Mouse (Mus musculus): ENCODE measurements around the gene Iqsec1. TPM values are rescaled to one million over a fixed set of nuclear protein-coding genes. Genes with fewer than 3 reads are reported as not detected.

Iqsec1 gene
- polyA plus RNA-seq, 1 experiment from 2014 or later = 15.8 TPM

DNA sequence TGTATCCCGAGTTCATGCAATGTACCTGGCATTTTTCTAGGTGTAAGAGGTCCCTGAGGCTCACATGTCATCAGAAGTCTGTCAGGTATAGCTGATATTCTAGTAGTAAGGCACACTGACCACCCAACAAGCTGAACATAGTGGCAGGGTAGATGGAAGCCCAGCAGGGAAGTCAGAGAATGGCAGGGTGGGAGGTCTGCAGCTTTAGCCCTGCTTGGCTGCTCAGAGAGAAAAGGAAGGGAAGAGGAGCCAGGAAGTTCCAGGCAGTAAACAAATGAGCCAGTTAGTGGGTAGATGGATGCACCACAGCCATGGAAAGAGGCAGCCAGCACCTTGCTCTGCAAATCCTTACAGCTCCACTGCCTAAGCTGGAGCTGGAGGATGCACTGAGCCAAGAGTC, 181.7 kb downstream of the Iqsec1 start:
- 81% methylated on average over 1 of the region's 1 CpGs for WGBS
- Histone ChIP-seq H3K4me1 (peaks cover 45% of the 10 kb centered on the region), H3K9ac (no peak overlapping the region), H3K27ac (no peak overlapping the region), H3K36me3 (no peaks in the 10 kb centered on the region), H3K4me3 (no peak overlapping the region), H3K4me2 (replicated peaks) (no peak overlapping the region), H3K9me3 (replicated peaks) (no peaks in the 10 kb centered on the region), H3K27me3 (no peaks in the 10 kb centered on the region)
- ATAC-seq (ENCODE audit: low FRiP score) = no peak

DNA sequence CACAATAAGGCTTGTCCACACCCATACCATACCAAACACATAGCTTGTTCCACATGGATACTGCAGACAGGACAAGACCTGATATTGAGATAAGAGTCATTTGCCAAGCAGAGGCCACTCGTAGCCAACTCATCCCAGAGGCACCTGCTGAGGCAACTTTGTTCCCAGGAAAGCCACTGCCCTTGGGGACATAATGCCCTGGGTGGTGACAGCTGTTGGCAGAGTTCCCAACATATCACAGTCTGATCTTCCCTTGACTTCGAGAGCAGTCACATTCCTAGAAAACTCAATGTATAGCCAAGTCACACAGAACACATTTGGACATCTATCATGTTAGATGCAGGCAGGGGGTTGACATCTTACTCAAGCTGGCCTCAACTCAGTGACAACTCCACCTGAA, 183.4 kb downstream of the Iqsec1 start:
- H3K9ac ChIP-seq = no peak overlapping the region
- H3K4me2 ChIP-seq (replicated peaks) = no peak overlapping the region
- ATAC-seq (ENCODE audit: low FRiP score) = no peak
- 57% methylated on average over 2 of the region's 2 CpGs for WGBS
- no peak overlapping the region for H3K27ac ChIP-seq
- no peaks in the 10 kb centered on the region for H3K9me3 ChIP-seq (replicated peaks)
- no peaks in the 10 kb centered on the region for H3K27me3 ChIP-seq
- H3K4me1 ChIP-seq = peaks cover 36% of the 10 kb centered on the region
- H3K4me3 ChIP-seq = no peak overlapping the region
- H3K36me3 ChIP-seq = no peaks in the 10 kb centered on the region

- ATAC-seq (ENCODE audit: low FRiP score) = no peak
- peaks cover 32% of the 10 kb centered on the region for H3K4me1 ChIP-seq
Observed at GRCm38 (mm10) chr6:90804646-90805045, 183.8 kb downstream of the Iqsec1 start.

DNA sequence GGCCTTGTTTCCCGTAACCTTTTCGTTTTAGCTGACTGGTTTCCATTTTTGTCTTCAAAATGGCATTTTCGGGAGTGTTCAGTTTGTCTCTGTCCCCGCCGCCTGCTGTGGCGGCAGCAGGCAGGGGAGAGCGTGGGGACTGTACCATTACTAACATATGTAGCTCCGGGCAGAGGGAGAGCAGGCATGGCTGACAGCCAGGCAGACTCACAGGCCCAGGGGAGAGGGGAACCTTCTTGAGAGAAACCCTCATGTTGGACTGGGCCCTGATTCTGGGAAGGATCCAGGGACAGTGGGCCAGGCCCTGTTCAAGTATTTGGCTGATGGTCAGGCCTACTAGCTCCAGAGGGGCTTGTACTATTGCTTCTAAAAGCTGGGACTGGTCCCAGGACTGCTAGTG, 185.9 kb downstream of the Iqsec1 start:
- ATAC-seq (ENCODE audit: low FRiP score) = no peak
- WGBS = 56% methylated on average over 8 of the region's 8 CpGs
- no peaks in the 10 kb centered on the region for H3K27me3 ChIP-seq

More at GRCm38 (mm10) chr6:90804646-90805045, 183.8 kb downstream of the Iqsec1 start:
- H3K4me2 ChIP-seq (replicated peaks) = no peak overlapping the region
- H3K9ac ChIP-seq = no peak overlapping the region
- H3K4me3 ChIP-seq = no peak overlapping the region
- no peaks in the 10 kb centered on the region for H3K9me3 ChIP-seq (replicated peaks)
- H3K36me3 ChIP-seq = no peaks in the 10 kb centered on the region
- H3K27ac ChIP-seq = no peak overlapping the region
- H3K27me3 ChIP-seq = no peaks in the 10 kb centered on the region

GRCm38 (mm10) chr6:90802058-90802457, 186.4 kb downstream of the Iqsec1 start:
- ATAC-seq (ENCODE audit: low FRiP score) = no peak
- no peaks in the 10 kb centered on the region for H3K9me3 ChIP-seq (replicated peaks)
- H3K4me3 ChIP-seq = no peak overlapping the region
- WGBS = 60% methylated on average over 3 of the region's 3 CpGs
- H3K36me3 ChIP-seq = no peaks in the 10 kb centered on the region
- H3K9ac ChIP-seq = no peak overlapping the region
- H3K4me2 ChIP-seq (replicated peaks) = no peak overlapping the region
- H3K4me1 ChIP-seq = peaks cover 6% of the 10 kb centered on the region
- H3K27me3 ChIP-seq = no peaks in the 10 kb centered on the region
- H3K27ac ChIP-seq = 0 out of 2 replicates have a peak overlapping the region, but pooled peaks have one; percentile 19

More for the DNA sequence above, 185.9 kb downstream of the Iqsec1 start:
- Histone ChIP-seq H3K4me2 (replicated peaks) (no peak overlapping the region), H3K27ac (peak overlapping the region; percentile 19; the same call in 1 of the 2 replicates), H3K9me3 (replicated peaks) (no peaks in the 10 kb centered on the region), H3K36me3 (no peaks in the 10 kb centered on the region), H3K4me1 (peaks cover 11% of the 10 kb centered on the region), H3K9ac (no peak overlapping the region), H3K4me3 (no peak overlapping the region)

GRCm38 (mm10) chr6:90800825-90801224, 187.7 kb downstream of the Iqsec1 start:
- Histone ChIP-seq H3K4me1 (no peaks in the 10 kb centered on the region; the same call in 1 of the 2 replicates), H3K9me3 (replicated peaks) (no peaks in the 10 kb centered on the region), H3K27ac (no peak overlapping the region), H3K36me3 (no peaks in the 10 kb centered on the region), H3K4me2 (replicated peaks) (no peak overlapping the region), H3K4me3 (no peak overlapping the region), H3K27me3 (no peaks in the 10 kb centered on the region), H3K9ac (no peak overlapping the region)
- no peak for ATAC-seq (ENCODE audit: low FRiP score)
- WGBS = 98% methylated on average over 2 of the region's 2 CpGs

DNA sequence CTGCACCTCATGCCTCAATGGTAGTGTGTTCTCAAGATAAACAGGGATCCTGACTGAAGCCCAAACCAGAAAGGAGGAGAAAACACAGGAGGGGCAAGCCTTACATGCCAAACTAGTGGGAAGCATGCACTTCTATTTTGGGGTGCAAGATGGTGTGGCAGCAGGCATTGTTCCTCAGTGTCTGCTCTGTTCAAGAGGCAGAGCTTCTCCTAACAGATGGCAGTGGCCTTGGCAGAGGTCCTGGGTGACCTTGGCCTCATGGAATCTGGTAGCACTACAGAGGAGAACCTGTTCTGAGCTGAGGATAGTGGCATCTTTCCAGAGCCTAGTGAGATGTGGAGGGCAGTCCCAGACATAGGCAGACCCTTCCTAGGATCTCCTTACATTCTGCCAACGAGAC, 189.4 kb downstream of the Iqsec1 start:
- no peaks in the 10 kb centered on the region for H3K36me3 ChIP-seq
- 94% methylated on average over 1 of the region's 1 CpGs for WGBS
- H3K4me3 ChIP-seq = no peak overlapping the region
- H3K4me2 ChIP-seq (replicated peaks) = no peak overlapping the region
- H3K9ac ChIP-seq = no peak overlapping the region
- no peaks in the 10 kb centered on the region for H3K9me3 ChIP-seq (replicated peaks)
- H3K4me1 ChIP-seq = no peaks in the 10 kb centered on the region; the same call in 1 of the 2 replicates
- H3K27me3 ChIP-seq = no peaks in the 10 kb centered on the region
- no peak for ATAC-seq (ENCODE audit: low FRiP score)
- H3K27ac ChIP-seq = no peak overlapping the region

DNA sequence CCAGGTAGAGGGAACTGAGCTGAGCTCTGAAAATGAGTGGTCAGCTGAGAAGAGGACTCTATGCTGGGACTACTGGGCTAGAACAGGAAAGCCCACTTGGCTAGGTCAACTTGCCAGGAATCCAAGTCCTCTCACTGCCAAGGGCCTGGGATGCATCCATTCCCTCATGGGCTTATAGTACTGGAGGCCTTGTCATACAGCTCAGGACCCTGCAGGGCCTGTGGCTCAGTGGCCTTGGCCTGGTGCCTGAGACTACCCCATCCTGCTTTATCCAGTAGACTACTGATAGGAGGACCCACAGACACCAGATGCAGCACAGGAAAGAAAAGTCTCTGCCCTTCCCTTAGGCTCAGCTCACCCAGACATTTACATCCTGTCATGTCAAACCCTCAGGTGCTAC, 190.3 kb downstream of the Iqsec1 start:
- no peak overlapping the region for H3K9ac ChIP-seq
- H3K4me3 ChIP-seq = no peak overlapping the region
- H3K27ac ChIP-seq = no peak overlapping the region
- no peaks in the 10 kb centered on the region; the same call in 1 of the 2 replicates for H3K4me1 ChIP-seq
- H3K4me2 ChIP-seq (replicated peaks) = no peak overlapping the region
- no peaks in the 10 kb centered on the region for H3K9me3 ChIP-seq (replicated peaks)
- no peaks in the 10 kb centered on the region for H3K36me3 ChIP-seq
- no peak for ATAC-seq (ENCODE audit: low FRiP score)
- no peaks in the 10 kb centered on the region for H3K27me3 ChIP-seq

GRCm38 (mm10) chr6:90796902-90797596, 191.4 kb downstream of the Iqsec1 start:
- H3K9ac ChIP-seq = no peak overlapping the region
- no peak overlapping the region for H3K4me2 ChIP-seq (replicated peaks)
- 92% methylated on average over 2 of the region's 2 CpGs for WGBS
- H3K4me3 ChIP-seq = no peak overlapping the region
- H3K36me3 ChIP-seq = no peaks in the 10 kb centered on the region
- no peak for ATAC-seq (ENCODE audit: low FRiP score)
- H3K9me3 ChIP-seq (replicated peaks) = no peaks in the 10 kb centered on the region
- H3K27me3 ChIP-seq = no peaks in the 10 kb centered on the region
- no peaks in the 10 kb centered on the region; the same call in 1 of the 2 replicates for H3K4me1 ChIP-seq
- no peak overlapping the region for H3K27ac ChIP-seq

GRCm38 (mm10) chr6:90790901-90791300, 197.6 kb downstream of the Iqsec1 start:
- peaks cover 16% of the 10 kb centered on the region for H3K4me1 ChIP-seq
- no peak overlapping the region for H3K4me2 ChIP-seq (replicated peaks)
- H3K9ac ChIP-seq = no peak overlapping the region
- H3K9me3 ChIP-seq (replicated peaks) = no peaks in the 10 kb centered on the region
- no peak overlapping the region for H3K4me3 ChIP-seq
- ATAC-seq (ENCODE audit: low FRiP score) = no peak
- H3K27me3 ChIP-seq = no peaks in the 10 kb centered on the region
- H3K36me3 ChIP-seq = no peaks in the 10 kb centered on the region
- H3K27ac ChIP-seq = no peak overlapping the region

DNA sequence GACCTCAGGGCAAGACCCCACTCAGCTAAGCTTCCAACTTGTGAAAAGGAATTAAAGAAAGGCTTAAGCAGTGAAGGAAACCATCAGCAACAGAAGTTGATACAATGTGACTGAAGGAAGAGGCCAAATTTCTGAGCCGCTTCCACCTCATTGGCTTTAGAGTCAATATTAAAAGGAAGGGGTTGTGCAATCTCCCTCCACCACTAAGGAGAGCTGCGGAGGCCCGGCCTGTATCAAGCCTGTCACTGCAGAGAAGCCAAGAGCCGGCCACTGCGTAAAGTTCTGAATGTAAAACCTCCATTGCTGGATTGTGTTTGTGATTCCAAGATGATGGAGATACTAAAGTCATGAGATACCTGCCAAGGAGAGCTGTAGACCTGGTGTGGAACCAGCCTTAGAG, 199.0 kb downstream of the Iqsec1 start:
- H3K9me3 ChIP-seq (replicated peaks) = no peaks in the 10 kb centered on the region
- H3K4me2 ChIP-seq (replicated peaks) = no peak overlapping the region
- WGBS = 69% methylated on average over 5 of the region's 5 CpGs
- ATAC-seq (ENCODE audit: low FRiP score) = no peak
- no peak overlapping the region for H3K9ac ChIP-seq
- H3K36me3 ChIP-seq = no peaks in the 10 kb centered on the region
- no peaks in the 10 kb centered on the region for H3K27me3 ChIP-seq
- H3K27ac ChIP-seq = no peak overlapping the region
- H3K4me3 ChIP-seq = no peak overlapping the region
- peaks cover 24% of the 10 kb centered on the region for H3K4me1 ChIP-seq

DNA sequence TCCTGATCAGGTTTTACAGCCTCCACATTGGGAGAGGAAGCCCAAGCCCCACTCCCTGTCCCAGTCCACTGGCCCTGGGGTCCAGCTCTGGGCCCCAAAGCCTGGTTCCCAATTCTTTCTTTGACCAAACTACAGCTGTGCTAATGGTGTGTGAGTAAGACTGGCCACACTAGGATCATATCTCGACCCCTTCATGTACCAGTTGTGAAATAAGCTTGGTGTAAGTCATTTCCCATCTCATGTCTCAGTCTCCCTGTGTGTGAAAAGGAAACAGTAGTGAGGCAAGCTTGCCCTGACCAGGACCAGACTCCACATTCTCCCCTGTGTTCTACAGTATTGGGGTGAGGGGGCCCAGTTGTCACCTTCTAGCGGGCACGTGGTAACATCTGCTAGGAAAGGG, 200.9 kb downstream of the Iqsec1 start:
- ATAC-seq (ENCODE audit: low FRiP score) = no peak
- H3K4me3 ChIP-seq = no peak overlapping the region
- no peaks in the 10 kb centered on the region for H3K36me3 ChIP-seq
- no peaks in the 10 kb centered on the region for H3K9me3 ChIP-seq (replicated peaks)
- no peak overlapping the region for H3K4me2 ChIP-seq (replicated peaks)
- no peak overlapping the region for H3K9ac ChIP-seq
- H3K27ac ChIP-seq = peak overlapping the region; percentile 75; the same call in 1 of the 2 replicates
- H3K27me3 ChIP-seq = no peaks in the 10 kb centered on the region
- H3K4me1 ChIP-seq = peaks cover 44% of the 10 kb centered on the region
- 92% methylated on average over 3 of the region's 3 CpGs for whole genome bisulfite sequencing

DNA sequence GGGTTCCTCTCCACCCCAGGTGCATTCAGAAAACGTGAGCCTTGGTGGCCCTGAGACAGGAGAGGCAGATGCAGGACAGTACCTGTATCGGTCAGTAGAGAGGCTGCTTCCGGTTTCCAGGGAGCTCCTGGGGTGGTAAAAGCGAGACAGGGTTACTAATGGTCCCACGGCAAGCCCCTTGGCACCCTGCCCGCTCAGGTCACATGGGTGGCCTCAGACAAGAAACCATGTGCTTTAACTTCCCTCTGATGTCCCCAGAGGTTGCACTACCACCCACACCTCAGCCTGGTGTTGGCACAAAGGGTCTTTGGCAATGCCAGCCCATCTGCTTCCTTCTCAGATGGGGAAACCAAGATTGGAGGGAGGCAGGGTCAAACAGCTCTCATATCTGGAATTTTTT, 201.4 kb downstream of the Iqsec1 start:
- no peaks in the 10 kb centered on the region for H3K9me3 ChIP-seq (replicated peaks)
- no peak overlapping the region for H3K9ac ChIP-seq
- peak overlapping the region; percentile 75 for H3K27ac ChIP-seq
- H3K4me1 ChIP-seq = peaks cover 49% of the 10 kb centered on the region
- H3K36me3 ChIP-seq = no peaks in the 10 kb centered on the region
- no peak overlapping the region; the same call in 1 of the 2 replicates for H3K4me2 ChIP-seq (replicated peaks)
- no peak for ATAC-seq (ENCODE audit: low FRiP score)
- no peak overlapping the region for H3K4me3 ChIP-seq
- H3K27me3 ChIP-seq = no peaks in the 10 kb centered on the region
- WGBS = 51% methylated on average over 6 of the region's 6 CpGs
